Mouse (Mus musculus) spleen, postnatal 14 days (tissue): ENCODE results near the gene Polr2h.
A peak's percentile ranks its signal among the peaks of the same experiment; 100 is the strongest.
"Not testable (repeated sequence)": the region's sequence is repeated elsewhere in the genome, so short reads cannot be mapped to it uniquely, and the experiment has no call there.

Source experiments
- DNase-seq, 2 experiments: peaks; one replicate each; pipeline ENCODE4 v3.0.0; 2021 to 2022; ENCODE audit warnings: low spot score in 2 of 2

Polr2h gene

DNA sequence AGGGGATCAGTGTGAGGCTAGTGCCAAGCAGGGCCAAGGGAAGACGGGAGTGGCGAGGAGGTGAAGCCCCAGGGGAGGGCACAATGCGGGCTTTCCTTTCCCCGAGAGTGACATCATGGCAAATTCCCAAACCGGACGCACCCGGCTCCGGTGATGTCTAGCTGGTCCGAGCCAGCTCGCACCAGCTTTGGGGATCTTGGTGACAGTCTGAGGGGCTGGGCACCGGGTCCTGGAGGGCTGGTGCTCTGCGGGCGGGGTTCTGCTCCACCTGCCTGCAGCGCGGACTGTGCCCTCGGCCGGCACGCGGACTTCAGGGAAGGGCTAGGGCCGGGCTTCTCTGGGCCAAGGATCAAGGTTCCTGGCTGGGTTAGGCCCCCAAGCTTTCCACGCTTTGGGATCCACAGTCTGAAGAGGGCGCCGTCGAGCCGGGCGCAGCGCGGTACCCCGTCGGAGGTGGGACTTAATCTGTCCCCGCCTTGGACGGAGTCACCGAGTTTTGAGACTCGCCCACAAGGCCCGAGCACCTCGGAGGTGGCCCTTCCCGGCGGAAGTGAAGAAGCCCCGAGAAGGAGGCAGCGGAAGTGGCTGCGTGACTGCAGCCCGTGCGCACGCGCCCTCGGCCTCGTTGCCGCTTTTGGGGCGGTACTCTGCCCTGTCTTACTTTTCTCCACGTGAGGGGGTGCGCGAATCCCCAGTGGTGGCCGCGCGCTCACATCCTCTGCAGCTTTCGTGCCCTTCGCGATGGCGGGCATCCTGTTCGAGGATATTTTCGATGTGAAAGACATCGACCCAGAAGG is at the start of gene Polr2h, which contains the start of gene Clcn2:
TSS of gene Polr2h (plus strand) at position 485 of the 797 bp plus-strand sequence.
TSS of gene Clcn2 (minus strand) at position 566 of the 797 bp plus-strand sequence.
- DNase-seq = peak; percentile 92 to 93

DNA sequence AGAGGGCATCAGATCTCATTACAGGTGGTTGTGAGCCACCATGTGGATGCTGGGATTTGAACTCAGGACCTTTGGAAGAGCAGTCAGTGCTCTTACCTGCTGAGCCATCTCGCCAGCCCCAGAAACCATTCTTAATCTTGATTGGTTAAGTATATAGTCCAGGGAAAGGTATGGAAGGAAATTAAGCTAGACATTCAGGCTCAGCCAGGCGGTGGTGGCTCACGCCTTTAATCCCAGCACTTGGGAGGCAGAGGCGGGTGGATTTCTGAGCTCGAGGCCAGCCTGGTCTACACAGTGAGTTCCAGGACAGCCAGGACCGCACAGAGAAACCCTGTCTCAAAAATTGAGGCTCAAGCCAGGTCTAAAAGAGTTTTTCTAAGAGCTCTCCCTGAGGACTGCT is 49.5 kb upstream of the Polr2h start, which contains the start of gene Eif4g1:
TSS of gene Eif4g1 (plus strand) at position 301 of the 400 bp plus-strand sequence.
- DNase-seq = not testable (repeated sequence)

- no peak for DNase-seq
These were observed 47.2 kb upstream of the Polr2h start for GRCm38 (mm10) chr16:20670291-20670690.

DNA sequence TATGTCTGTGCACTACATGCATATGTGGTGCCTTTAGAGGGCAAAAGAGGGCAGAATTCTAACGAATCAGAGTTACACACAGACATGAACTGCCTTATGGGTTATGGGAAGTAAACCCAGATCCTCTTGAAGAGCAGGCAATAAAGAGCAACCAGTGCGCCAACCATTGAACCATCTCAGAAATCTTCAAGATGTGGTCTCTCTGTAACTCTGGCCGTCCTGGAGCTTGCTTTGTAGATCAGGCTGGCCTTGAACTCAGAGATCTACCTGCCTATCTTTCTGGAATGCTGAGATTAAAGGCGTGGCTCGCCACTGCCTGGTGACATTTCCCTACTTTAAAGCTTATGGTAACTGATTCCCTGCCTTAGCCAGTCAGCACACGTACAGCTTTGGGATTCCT is 45.6 kb upstream of the Polr2h start:
- no peak for DNase-seq

- DNase-seq = peak; percentile 85 to 90
These were observed 45.0 kb upstream of the Polr2h start for GRCm38 (mm10) chr16:20672500-20672902.

DNA sequence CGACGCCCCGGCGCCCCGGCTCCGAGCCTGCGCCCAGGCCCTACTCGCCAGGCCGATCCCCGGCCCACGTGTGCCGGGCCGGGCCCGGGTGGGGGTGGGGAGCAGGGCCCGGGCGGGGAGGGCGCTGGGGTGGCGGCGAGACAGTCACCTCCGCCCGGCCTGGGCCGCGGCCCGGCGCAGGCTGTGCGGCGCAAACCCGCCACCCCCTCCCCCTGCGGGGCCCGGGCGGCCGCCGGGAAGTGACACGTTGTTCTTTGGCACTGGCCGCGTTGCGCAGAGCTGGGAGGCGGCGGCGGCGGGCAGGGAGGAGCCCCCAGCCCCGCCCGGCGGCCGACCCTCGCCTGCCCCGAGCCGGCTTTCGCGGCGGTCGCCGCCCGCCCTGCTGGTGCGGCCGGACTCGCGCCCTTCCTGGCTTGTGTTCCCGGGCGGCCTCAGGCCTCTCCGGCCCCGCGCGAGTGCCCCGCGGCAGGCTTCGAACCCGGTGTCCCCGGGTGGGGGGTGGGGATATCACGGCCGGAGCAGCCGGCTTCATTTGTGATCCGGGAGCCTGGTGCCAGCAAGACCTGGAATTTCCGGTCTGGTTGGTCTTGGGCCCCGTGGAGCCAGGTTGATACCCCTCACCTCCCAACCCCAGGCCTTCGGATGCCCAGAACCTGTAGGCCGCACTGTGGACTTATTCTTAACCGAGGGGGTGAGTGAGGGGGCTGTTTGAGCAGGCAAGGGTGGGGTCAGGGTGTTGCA is 44.3 kb upstream of the Polr2h start:
- peak; percentile 20 to 35 for DNase-seq

- DNase-seq = peak; percentile 22 to 29
These were observed 43.7 kb upstream of the Polr2h start for GRCm38 (mm10) chr16:20673706-20674303.

DNA sequence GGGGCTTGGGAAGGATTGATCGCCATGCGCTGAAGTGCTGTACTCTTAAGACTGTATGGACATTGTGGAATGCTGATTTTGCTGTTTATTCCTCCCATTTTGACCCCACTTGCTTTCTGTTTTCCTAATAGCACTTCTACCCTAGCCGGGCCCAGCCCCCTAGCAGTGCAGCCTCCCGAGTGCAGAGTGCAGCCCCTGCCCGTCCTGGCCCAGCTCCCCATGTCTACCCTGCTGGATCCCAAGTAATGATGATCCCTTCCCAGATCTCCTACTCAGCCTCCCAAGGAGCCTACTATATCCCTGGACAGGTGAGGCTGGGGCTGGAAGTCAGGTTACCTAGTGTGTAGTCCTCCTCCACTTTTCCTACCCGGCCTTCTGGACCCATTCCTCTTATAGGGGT is 42.3 kb upstream of the Polr2h start:
- no peak for DNase-seq

- no peak for DNase-seq
These were observed 40.8 kb upstream of the Polr2h start for GRCm38 (mm10) chr16:20676702-20677101.

- DNase-seq = no peak
These were observed 40.1 kb upstream of the Polr2h start for GRCm38 (mm10) chr16:20677380-20677779.

- DNase-seq = peak; percentile 78 to 85
These were observed 39.3 kb upstream of the Polr2h start for GRCm38 (mm10) chr16:20677974-20678675.

GRCm38 (mm10) chr16:20690774-20691173 is 26.7 kb upstream of the Polr2h start:
- no peak for DNase-seq

- DNase-seq = no peak
These were observed 25.8 kb upstream of the Polr2h start for GRCm38 (mm10) chr16:20691617-20692016.

GRCm38 (mm10) chr16:20692241-20692965 is 25.1 kb upstream of the Polr2h start:
- DNase-seq = no peak

DNA sequence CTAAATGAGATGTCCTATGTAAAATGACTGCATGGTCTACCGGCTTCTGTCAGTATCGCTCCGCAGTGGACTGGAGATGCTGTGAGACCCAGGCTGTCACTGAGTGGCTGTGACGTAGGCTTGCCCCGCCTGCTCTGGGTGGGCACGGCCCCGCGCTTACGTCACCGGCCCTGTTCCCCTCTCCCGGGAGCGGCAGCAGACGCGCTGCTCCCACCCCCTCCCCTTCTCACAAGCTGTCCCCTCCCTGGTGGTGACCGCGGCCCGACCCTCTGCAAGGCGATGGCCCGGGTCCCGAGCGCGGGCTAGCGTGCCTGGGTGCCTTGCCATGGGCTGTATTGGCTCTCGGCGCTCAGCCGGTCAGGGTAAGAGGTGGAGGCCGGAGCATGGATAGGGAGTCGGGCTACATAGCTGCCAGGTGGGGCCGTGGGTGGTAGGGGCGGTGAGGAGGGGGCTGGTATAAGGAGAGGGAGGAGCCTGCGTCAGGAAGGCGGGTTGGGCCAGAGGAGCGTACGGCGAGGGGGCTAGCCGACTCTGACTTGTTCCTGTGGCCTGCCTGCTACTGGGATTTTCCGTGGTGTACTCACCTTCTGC is 24.3 kb upstream of the Polr2h start, which contains the start of gene Fam131a:
TSS of gene Fam131a (plus strand) at position 131 of the 591 bp plus-strand sequence.
- peak; percentile 49 to 59 for DNase-seq

GRCm38 (mm10) chr16:20694781-20695180 is 22.7 kb upstream of the Polr2h start:
- no peak for DNase-seq

- DNase-seq = no peak
These were observed 21.7 kb upstream of the Polr2h start for GRCm38 (mm10) chr16:20695622-20696323.

DNA sequence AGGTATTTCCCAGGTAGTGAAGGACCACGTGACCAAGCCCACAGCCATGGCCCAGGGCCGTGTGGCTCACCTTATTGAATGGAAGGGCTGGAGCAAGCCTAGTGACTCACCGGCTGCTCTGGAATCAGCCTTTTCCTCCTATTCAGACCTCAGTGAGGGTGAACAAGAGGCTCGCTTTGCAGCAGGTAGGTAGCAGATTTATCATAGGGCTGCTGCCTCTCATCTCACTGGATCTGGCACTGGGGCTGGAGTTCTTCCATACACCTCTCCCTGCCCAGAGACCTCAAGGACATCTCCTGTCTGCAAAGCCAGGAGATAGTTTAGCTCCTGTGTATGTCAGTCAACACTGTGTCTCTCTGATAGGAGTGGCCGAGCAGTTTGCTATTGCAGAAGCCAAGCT is 18.2 kb upstream of the Polr2h start:
- DNase-seq = no peak

DNA sequence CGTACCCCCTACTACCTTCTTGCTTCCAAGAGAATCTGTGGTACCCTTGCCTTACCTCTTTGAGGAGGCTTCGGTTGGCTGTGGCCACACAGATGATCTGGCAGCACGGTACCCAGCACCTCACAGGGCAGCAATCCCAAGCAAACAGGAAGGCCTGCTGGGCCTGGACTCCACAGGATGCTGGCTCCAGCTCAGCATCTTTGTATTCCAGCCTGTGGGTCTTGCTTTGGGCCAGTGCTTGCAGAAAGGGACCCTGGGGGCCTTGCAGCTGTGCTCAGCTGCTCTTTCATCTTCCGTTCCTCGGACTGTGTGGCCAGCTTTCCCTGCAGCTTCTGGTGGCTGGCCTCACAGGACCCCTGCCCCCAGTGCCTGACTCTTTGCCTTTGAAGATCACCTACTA is 17.4 kb upstream of the Polr2h start:
- DNase-seq = no peak

- no peak for DNase-seq
These were observed 16.1 kb upstream of the Polr2h start for GRCm38 (mm10) chr16:20701316-20701715.
